Mouse (Mus musculus): ENCODE results near the gene Vmn2r92. TPM values are rescaled to one million over a fixed set of nuclear protein-coding genes. Genes with fewer than 3 reads are reported as not detected.
"Not testable (repeated sequence)": the region's sequence is repeated elsewhere in the genome, so short reads cannot be mapped to it uniquely, and the experiment has no call there.

The Vmn2r92 gene
- total RNA-seq (2021) = not detected
- long read RNA-seq = 0 reads

DNA sequence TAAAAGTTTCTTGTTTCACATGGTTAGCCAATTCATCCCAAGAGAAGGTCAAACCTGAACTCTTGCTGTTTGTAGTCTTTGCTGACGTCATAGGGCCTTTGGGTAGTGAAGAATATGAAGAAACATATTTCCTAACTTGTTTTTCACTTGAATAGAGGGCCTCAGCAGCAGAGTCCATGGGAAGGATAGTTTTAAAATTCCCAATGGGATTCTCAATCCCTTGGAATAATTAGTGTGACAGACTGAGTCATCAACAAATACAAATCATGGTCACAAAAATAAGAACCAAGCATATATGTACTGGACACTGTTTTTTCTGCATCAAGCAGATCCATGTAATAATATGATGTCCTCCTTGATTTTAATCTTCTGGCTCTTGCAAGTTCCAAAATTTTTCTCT is at the start of gene Vmn2r92:
Vmn2r92 (plus strand) TSS at position 301 of the 400 bp plus-strand sequence.
- not testable (repeated sequence) for DNase-seq (ENCODE audit: low spot score in 2 of 2)

GRCm38 (mm10) chr17:18102265-18102664 is 49.4 kb upstream of the Vmn2r92 start:
- DNase-seq (ENCODE audit: low spot score in 2 of 2) = not testable (repeated sequence)

- DNase-seq (ENCODE audit: low spot score in 2 of 2) = not testable (repeated sequence)
Observed at GRCm38 (mm10) chr17:18161194-18161593, 9.5 kb downstream of the Vmn2r92 start.

DNA sequence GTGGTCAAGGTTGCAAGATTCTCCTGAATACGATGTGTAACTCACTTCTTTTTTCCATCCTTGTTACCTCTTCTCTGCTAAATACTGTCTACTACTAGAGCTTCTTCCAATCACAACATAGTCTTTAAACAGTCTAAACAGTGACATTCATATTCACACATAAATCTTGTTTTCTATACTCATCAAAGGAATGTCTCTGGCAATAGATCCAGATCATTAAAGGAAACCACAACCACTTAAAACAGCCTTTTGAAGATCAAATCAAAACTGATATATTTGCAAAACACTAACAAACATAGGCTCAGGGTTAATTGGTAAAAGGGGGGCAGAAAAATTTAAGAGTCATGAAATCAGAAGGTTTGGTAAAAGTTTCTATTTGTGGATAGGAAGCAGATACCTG is 38.0 kb downstream of the Vmn2r92 start:
- DNase-seq (ENCODE audit: low spot score in 2 of 2) = no peak

GRCm38 (mm10) chr17:18221300-18221699 is 69.6 kb downstream of the Vmn2r92 start:
- DNase-seq (ENCODE audit: low spot score in 2 of 2) = no peak

GRCm38 (mm10) chr17:18231996-18232395 is 80.3 kb downstream of the Vmn2r92 start:
- no peak for DNase-seq (ENCODE audit: low spot score in 2 of 2)

GRCm38 (mm10) chr17:18236931-18237330 is 85.2 kb downstream of the Vmn2r92 start:
- DNase-seq (ENCODE audit: low spot score in 2 of 2) = no peak

Other genes starting within 250 kb of the Vmn2r92 start
- not detected for gene Fpr-rs4, start 130.2 kb upstream of the Vmn2r92 start, total RNA-seq (2021)
- gene Vmn2r124, start 102.5 kb upstream of the Vmn2r92 start, total RNA-seq (2021) = under 1 TPM in 1 of 2 experiments, not detected in 1; 0.05 TPM
- not detected for gene Vmn2r91, start 66.9 kb upstream of the Vmn2r92 start, total RNA-seq (2021)
- not detected for gene Vmn2r94, start 125.9 kb downstream of the Vmn2r92 start, total RNA-seq (2021)
- gene Vmn2r93, start 146.2 kb downstream of the Vmn2r92 start, total RNA-seq (2021) = not detected

Data from layer of hippocampus, adult 18-20 months (tissue).